Mouse (Mus musculus) forebrain, embryonic 10.5 days (tissue): ENCODE results near the gene Id3. TPM values are rescaled to one million over a fixed set of nuclear protein-coding genes. Genes with fewer than 3 reads are reported as not detected.

Experiments used
- DNase-seq: peaks from one replicate; pipeline ENCODE4 v3.0.0-alpha.2; 2017; ENCODE audit warnings: low spot score; ENCODE audit errors: extremely low spot score
- H3K27ac ChIP-seq: fragments of 300-500 bp; sonication (generic); 2 replicates; pipeline ENCODE4 v1.5.1; 2016; ENCODE audit warnings: mild to moderate bottlenecking
- H3K27me3 ChIP-seq: fragments of 300-500 bp; sonication (generic); 2 replicates; pipeline ENCODE4 v1.6.1; 2016; ENCODE audit warnings: mild to moderate bottlenecking; ENCODE audit not compliant: poor library complexity, severe bottlenecking
- H3K36me3 ChIP-seq: fragments of 300-500 bp; sonication (generic); replicated peaks from 2 replicates; pipeline ENCODE4 v1.6.1; 2016; ENCODE audit warnings: mild to moderate bottlenecking, moderate library complexity
- H3K4me1 ChIP-seq: fragments of 300-500 bp; sonication (generic); 2 replicates; pipeline ENCODE4 v1.6.1; 2016
- H3K4me3 ChIP-seq: fragments of 300-500 bp; sonication (generic); 2 replicates; pipeline ENCODE4 v1.5.1; 2016; ENCODE audit warnings: mild to moderate bottlenecking, moderate library complexity
- H3K9me3 ChIP-seq: fragments of 300-500 bp; sonication (generic); 2 replicates; pipeline ENCODE4 v1.6.1; 2016; ENCODE audit warnings: mild to moderate bottlenecking, moderate library complexity
- WGBS: fragments of 180-500 bp; shearing (Covaris S2); methylation state at CpG from one replicate; pipeline ENCODE4 v1.1.7; 2016; 5-methylcytosine and 5-hydroxymethylcytosine counted together
- polyA plus RNA-seq: library from polyadenylated mRNA; unstranded; fragments of >200 nt; fragmentation: Nextera tagmentation; extraction: Ambion mirVana; gene quantifications from 2 replicates; pipeline ENCODE4 v1.2.1, GENCODE M21; 2016

Gene Id3
- polyA plus RNA-seq, 1 experiment from 2014 or later, result 488 TPM

- Histone ChIP-seq H3K27me3 (peaks cover 27% of the 10 kb centered on the region), H3K27ac (peak overlapping the region; percentile 97), H3K4me1 (peaks cover 93% of the 10 kb centered on the region), H3K9me3 (no peaks in the 10 kb centered on the region), H3K36me3 (peaks cover 13% of the 10 kb centered on the region), H3K4me3 (peak overlapping the region; percentile 81)
- no peak for DNase-seq
- under 1% methylated on average over 11 of the region's 11 CpGs for WGBS
Observed at GRCm38 (mm10) chr4:136144927-136145292, 1.6 kb downstream of the Id3 start.

DNA sequence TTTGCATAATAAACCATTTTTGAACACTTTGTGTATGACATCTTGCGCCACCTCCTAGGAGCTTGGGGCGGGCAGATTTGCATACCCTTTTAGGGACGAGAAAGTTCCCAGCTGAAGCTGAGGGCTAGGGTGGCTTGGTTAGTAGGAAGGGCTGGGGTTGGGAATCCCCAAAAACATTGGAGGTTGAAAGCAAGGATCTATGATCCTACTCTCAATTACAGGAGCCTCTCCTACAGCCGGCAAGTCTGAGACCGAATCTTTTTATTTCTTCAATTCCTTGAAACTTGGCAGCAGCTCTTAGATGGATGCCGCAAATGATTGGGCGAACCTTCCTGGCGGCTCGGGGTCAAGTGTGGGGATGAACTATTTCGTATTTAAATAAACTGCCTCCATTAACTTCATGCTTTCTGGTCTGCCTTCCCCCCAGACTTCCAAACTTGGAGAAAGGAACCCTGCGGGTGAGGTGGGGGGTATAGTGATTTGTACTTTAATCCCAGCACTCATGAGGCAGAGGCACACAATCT is 2.1 kb downstream of the Id3 start:
- DNase-seq, result no peak
- WGBS, result 10% methylated on average over 11 of the region's 11 CpGs
- Histone ChIP-seq H3K27ac (peak overlapping the region; percentile 97), H3K27me3 (peaks cover 27% of the 10 kb centered on the region), H3K36me3 (peaks cover 13% of the 10 kb centered on the region), H3K4me3 (peak overlapping the region; percentile 81), H3K4me1 (peaks cover 92% of the 10 kb centered on the region), H3K9me3 (no peaks in the 10 kb centered on the region)

- H3K27ac ChIP-seq, result peak overlapping the region; percentile 97
- peaks cover 13% of the 10 kb centered on the region for H3K36me3 ChIP-seq
- no peaks in the 10 kb centered on the region for H3K9me3 ChIP-seq
- 17% methylated on average over 7 of the region's 7 CpGs for WGBS
- peaks cover 27% of the 10 kb centered on the region for H3K27me3 ChIP-seq
- no peak for DNase-seq
- peaks cover 92% of the 10 kb centered on the region for H3K4me1 ChIP-seq
- H3K4me3 ChIP-seq, result peak overlapping the region; percentile 81
Observed at GRCm38 (mm10) chr4:136145991-136146711, 2.9 kb downstream of the Id3 start.

DNA sequence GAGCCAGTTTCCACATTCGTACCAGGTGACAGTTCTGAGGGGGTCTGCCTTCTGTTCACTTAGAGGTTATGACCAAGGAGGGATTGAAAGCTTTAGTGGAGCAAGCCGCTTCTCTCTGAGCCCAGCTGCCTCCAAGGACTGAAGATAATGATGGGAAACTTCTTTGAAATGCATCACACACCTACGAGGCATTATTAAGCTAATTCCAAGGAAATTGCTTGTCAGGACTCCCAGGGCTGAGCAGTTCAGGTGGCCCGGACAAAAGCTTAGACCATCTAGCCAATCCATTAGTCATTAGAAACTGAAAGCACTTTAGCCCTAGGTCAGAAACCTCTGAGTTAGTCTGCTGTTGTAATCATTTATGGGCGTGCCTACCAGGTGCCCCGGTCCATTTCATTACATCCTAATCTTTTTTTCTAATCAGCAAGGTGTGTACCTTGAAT is 3.4 kb downstream of the Id3 start:
- 4% methylated on average over 6 of the region's 6 CpGs for WGBS
- Histone ChIP-seq H3K36me3 (peaks cover 13% of the 10 kb centered on the region), H3K9me3 (no peaks in the 10 kb centered on the region), H3K4me1 (peaks cover 92% of the 10 kb centered on the region), H3K4me3 (peak overlapping the region; percentile 81), H3K27ac (peak overlapping the region; percentile 97), H3K27me3 (peaks cover 27% of the 10 kb centered on the region)
- DNase-seq, result peak; percentile 46

DNA sequence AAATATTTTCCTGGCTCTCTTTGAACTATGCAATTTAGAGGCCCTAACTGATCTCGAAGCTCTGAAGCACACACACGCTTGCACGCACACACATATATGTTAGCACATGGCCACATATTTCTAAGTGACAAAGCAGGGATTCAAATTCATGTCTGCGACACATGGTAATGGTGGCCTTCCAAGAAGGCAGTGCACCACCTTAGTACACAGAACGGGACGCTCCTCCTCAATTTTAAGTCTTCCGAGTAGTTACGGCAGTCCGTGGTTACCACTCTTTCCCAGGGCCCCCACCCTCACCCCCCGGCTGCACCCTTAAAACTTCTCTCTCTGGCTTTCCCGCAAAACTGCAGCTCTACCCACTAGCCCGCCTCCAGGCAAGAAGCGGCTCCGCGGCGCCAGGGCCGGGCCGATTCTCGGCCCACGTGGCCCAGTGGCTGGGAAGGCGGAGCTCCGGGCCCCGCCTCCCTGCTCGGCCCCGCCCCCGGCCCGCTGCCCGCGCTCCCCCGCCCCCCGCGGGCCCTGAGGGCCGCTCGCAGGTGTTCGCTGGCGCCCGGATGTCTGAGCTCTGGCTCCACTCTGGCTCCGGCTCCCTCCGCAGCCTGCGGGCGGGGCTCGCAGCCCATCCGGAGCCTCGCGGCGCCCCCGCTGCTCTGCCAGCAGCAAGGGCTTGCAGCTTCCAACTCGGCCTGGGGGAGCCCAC is 4.3 kb downstream of the Id3 start:
- Histone ChIP-seq H3K4me1 (peaks cover 88% of the 10 kb centered on the region), H3K27me3 (peaks cover 27% of the 10 kb centered on the region), H3K36me3 (peaks cover 13% of the 10 kb centered on the region), H3K9me3 (no peaks in the 10 kb centered on the region), H3K4me3 (peak overlapping the region; percentile 81), H3K27ac (peak overlapping the region; percentile 97)
- WGBS, result under 1% methylated on average over 48 of the region's 48 CpGs
- DNase-seq, result peak; percentile 85

- DNase-seq, result peak; percentile 64
- H3K4me1 ChIP-seq, result peaks cover 79% of the 10 kb centered on the region
- peaks cover 4% of the 10 kb centered on the region; the same call in 1 of the 2 replicates for H3K9me3 ChIP-seq
- peaks cover 27% of the 10 kb centered on the region for H3K27me3 ChIP-seq
- peak overlapping the region; percentile 97 for H3K27ac ChIP-seq
- peak overlapping the region; percentile 81 for H3K4me3 ChIP-seq
- 7% methylated on average over 31 of the region's 31 CpGs for WGBS
- peaks cover 13% of the 10 kb centered on the region for H3K36me3 ChIP-seq
Observed at GRCm38 (mm10) chr4:136148342-136149044, 5.2 kb downstream of the Id3 start.

GRCm38 (mm10) chr4:136149045-136149379 is 5.7 kb downstream of the Id3 start:
- Histone ChIP-seq H3K27me3 (peaks cover 27% of the 10 kb centered on the region), H3K36me3 (peaks cover 13% of the 10 kb centered on the region), H3K27ac (peak overlapping the region; percentile 97), H3K4me3 (peak overlapping the region; percentile 81), H3K4me1 (peaks cover 75% of the 10 kb centered on the region), H3K9me3 (peaks cover 4% of the 10 kb centered on the region; the same call in 1 of the 2 replicates)
- DNase-seq, result no peak
- WGBS, result 68% methylated on average over 2 of the region's 2 CpGs

- 41% methylated on average over 3 of the region's 3 CpGs for WGBS
- H3K9me3 ChIP-seq, result peaks cover 4% of the 10 kb centered on the region; the same call in 1 of the 2 replicates
- peaks cover 12% of the 10 kb centered on the region for H3K36me3 ChIP-seq
- DNase-seq, result peak; percentile 67
- H3K4me1 ChIP-seq, result peaks cover 68% of the 10 kb centered on the region
- no peak overlapping the region for H3K4me3 ChIP-seq
- peaks cover 27% of the 10 kb centered on the region for H3K27me3 ChIP-seq
- no peak overlapping the region for H3K27ac ChIP-seq
Observed at GRCm38 (mm10) chr4:136149734-136150133, 6.4 kb downstream of the Id3 start.

GRCm38 (mm10) chr4:136150596-136150995 is 7.3 kb downstream of the Id3 start:
- Histone ChIP-seq H3K36me3 (peaks cover 3% of the 10 kb centered on the region), H3K4me3 (no peak overlapping the region), H3K4me1 (peaks cover 59% of the 10 kb centered on the region), H3K27me3 (peaks cover 21% of the 10 kb centered on the region), H3K27ac (peak overlapping the region; percentile 77), H3K9me3 (peaks cover 4% of the 10 kb centered on the region; the same call in 1 of the 2 replicates)
- 49% methylated on average over 4 of the region's 4 CpGs for WGBS
- DNase-seq, result no peak

DNA sequence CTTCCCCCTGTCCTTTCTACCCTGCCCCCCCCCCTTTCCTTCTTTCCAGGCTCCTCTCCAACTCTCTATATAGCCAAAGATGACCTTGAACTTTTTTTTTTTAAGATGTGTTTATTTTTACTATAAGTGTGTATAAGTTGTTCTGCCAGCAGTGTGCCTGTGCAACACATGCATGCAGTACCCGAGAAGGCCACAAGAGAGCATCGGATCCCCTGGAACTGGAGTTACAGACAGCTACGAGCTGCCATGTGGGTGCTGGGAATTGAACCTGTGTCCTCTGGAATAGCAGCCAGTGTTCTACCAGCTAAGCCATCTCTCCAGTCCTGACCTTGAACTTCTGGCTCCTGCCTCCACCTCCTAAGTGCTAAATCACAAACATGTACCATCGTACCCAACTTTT is 9.5 kb downstream of the Id3 start:
- no peak overlapping the region for H3K4me3 ChIP-seq
- H3K36me3 ChIP-seq, result no peaks in the 10 kb centered on the region
- H3K4me1 ChIP-seq, result peaks cover 46% of the 10 kb centered on the region
- no peak overlapping the region for H3K27ac ChIP-seq
- 86% methylated on average over 4 of the region's 4 CpGs for WGBS
- DNase-seq, result no peak
- peaks cover 4% of the 10 kb centered on the region; the same call in 1 of the 2 replicates for H3K9me3 ChIP-seq
- 0 out of 2 replicates have a peak, but pooled peaks cover 7% of the 10 kb centered on the region for H3K27me3 ChIP-seq

- Histone ChIP-seq H3K27ac (0 out of 2 replicates have a peak overlapping the region, but pooled peaks have one; percentile 61), H3K4me1 (peaks cover 39% of the 10 kb centered on the region), H3K36me3 (no peaks in the 10 kb centered on the region), H3K9me3 (peaks cover 4% of the 10 kb centered on the region; the same call in 1 of the 2 replicates), H3K4me3 (no peak overlapping the region), H3K27me3 (no peaks in the 10 kb centered on the region)
- 79% methylated on average over 9 of the region's 9 CpGs for WGBS
- DNase-seq, result no peak
Observed at GRCm38 (mm10) chr4:136154462-136154861, 11.2 kb downstream of the Id3 start.

DNA sequence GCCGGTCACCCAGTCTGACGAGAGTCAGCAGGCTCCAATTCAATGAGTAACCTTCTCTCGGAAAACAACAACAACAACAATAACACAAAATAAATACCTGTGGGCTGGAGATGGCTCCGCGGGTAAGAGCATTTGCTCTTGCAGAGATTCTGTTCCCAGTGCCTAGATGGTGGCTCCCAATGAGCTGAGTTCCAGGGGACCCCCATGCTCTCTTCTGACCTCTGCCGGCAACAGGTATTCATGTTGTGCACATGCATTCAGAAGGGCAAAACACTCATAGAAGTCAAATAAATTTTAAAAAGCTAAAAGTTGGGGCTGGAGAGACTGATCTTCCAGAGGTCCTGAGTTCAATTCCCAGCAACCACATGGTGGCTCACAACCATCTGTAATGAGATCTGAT is 15.2 kb downstream of the Id3 start:
- no peaks in the 10 kb centered on the region for H3K36me3 ChIP-seq
- H3K27me3 ChIP-seq, result no peaks in the 10 kb centered on the region
- H3K4me1 ChIP-seq, result peaks cover 34% of the 10 kb centered on the region
- DNase-seq, result no peak
- no peaks in the 10 kb centered on the region for H3K9me3 ChIP-seq
- H3K27ac ChIP-seq, result peak overlapping the region; percentile 22; the same call in 1 of the 2 replicates
- WGBS, result 82% methylated on average over 6 of the region's 6 CpGs
- no peak overlapping the region for H3K4me3 ChIP-seq
